Mouse (Mus musculus): ENCODE measurements at regions not wholly inside any gene's neighbourhood (a gene's known extent, or its start where the extent isn't known, plus 50 kb on each side); places are given as distances from the start of the nearest gene placed in this dataset.

DNA sequence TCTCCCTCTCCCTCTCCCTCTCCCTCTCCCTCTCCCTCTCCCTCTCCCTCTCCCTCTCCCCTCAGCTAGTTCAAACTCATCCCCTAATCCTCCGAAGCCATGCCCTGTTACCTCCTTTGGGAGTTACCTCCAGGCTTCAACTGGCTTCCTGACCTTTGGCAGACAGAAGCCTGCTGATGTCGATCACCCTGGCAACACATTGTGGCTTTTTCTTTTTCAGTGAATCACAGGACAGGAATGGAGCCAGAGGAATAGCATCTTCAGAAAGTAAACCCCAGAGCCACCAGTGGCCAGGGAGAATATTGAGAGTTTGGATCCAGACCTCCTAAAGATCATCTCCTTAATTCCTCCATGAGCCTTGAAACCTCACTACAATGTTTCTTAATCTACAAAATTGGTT is 59.5 kb upstream of the Btg1 start:
- no peak for DNase-seq (ENCODE audit: low read depth in 1 of 2, low spot score in 2 of 2)

DNA sequence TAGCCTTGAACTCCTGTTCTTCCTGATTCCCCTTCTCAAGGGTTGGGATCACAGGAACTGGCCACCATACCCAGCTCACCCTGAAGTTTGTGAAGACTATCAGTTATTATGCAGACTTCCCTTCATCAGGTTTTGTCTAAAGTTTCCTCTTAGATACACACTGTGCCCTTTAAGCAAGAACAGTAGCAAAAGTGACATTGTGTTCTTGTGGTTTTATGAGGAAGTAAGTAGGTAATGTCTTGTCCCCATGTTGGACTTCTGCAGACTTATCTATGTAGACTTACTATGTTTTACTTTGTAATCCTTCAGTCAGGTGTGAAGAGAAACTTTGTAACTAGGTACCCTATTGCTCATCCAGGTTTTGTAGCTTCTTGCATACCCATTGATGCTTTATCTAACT is 51.5 kb upstream of the Btg1 start:
- no peak for DNase-seq (ENCODE audit: low read depth in 1 of 2, low spot score in 2 of 2)
